Mouse (Mus musculus) MEL (cell line): ENCODE results near the gene Srcap. TPM values are rescaled to one million over a fixed set of nuclear protein-coding genes. Genes with fewer than 3 reads are reported as not detected.

Experiments
- DNase-seq: peaks from one replicate; pipeline ENCODE4 v3.0.0; 2011; ENCODE audit warnings: low read depth, low spot score
- H3K27ac ChIP-seq: 2 replicates; pipeline ENCODE4 v1.5.1; 2012; ENCODE audit warnings: low read depth, mild to moderate bottlenecking, control low read depth, low read length, moderate library complexity; ENCODE audit not compliant: control insufficient read depth
- H3K27me3 ChIP-seq, 2 experiments: fragments of 150-350 bp in 1 of 2; sonication (generic) in 1 of 2; 2 replicates each; pipeline ENCODE4 v1.6.1; 2012; ENCODE audit warnings: low read length in 2 of 2, mild to moderate bottlenecking in 2 of 2, improper control_type of control experiment in 1 of 2, moderate library complexity in 1 of 2; ENCODE audit not compliant: insufficient read depth in 2 of 2, control insufficient read depth in 1 of 2
- H3K36me3 ChIP-seq, 2 experiments: 2 replicates each; pipeline ENCODE4 v1.6.1; 2012 to 2014; ENCODE audit warnings: low read length in 2 of 2, improper control_type of control experiment in 1 of 2, inconsistent platforms in 1 of 2, mild to moderate bottlenecking in 1 of 2; ENCODE audit not compliant: insufficient read depth in 2 of 2, control insufficient read depth in 1 of 2
- H3K4me1 ChIP-seq, 2 experiments: fragments of 150-350 bp in 1 of 2; sonication (generic) in 1 of 2; 2 replicates each; pipeline ENCODE4 v1.6.1; 2012; ENCODE audit warnings: low read length in 2 of 2, improper control_type of control experiment in 1 of 2, mild to moderate bottlenecking in 1 of 2; ENCODE audit not compliant: insufficient read depth in 2 of 2, control insufficient read depth in 1 of 2
- H3K4me3 ChIP-seq, 2 experiments: fragments of 150-350 bp in 1 of 2; sonication (generic) in 1 of 2; 2 replicates each; pipeline ENCODE4 v1.5.1; 2012; ENCODE audit warnings: low read depth in 2 of 2, low read length in 2 of 2, mild to moderate bottlenecking in 2 of 2, moderate library complexity in 2 of 2, control low read depth in 1 of 2, improper control_type of control experiment in 1 of 2; ENCODE audit not compliant: control insufficient read depth in 1 of 2, insufficient read depth in 1 of 2
- H3K79me2 ChIP-seq: 2 replicates; pipeline ENCODE4 v1.6.1; 2012; ENCODE audit warnings: mild to moderate bottlenecking, low read length, moderate library complexity; ENCODE audit not compliant: control insufficient read depth, poor library complexity, insufficient read depth
- H3K9ac ChIP-seq: 2 replicates; pipeline ENCODE4 v1.6.1; 2012; ENCODE audit warnings: low read depth, mild to moderate bottlenecking, control low read depth, low read length, moderate library complexity; ENCODE audit not compliant: control insufficient read depth, poor library complexity, severe bottlenecking
- H3K9me3 ChIP-seq: fragments of 150-350 bp; sonication (generic); replicated peaks from 2 replicates; pipeline ENCODE4 v1.6.1; 2012; ENCODE audit warnings: mild to moderate bottlenecking, low read length, improper control_type of control experiment, moderate library complexity; ENCODE audit not compliant: insufficient read depth
- BHLHE40 ChIP-seq: IDR thresholded peaks from 2 replicates; pipeline ENCODE4 v1.6.1; 2012; ENCODE audit warnings: low read depth, mild to moderate bottlenecking, inconsistent platforms, low read length, improper control_type of control experiment, borderline replicate concordance
- CHD1 ChIP-seq: IDR thresholded peaks from 2 replicates; pipeline ENCODE4 v1.6.1; 2012; ENCODE audit warnings: low read depth, mild to moderate bottlenecking, inconsistent platforms, low read length, improper control_type of control experiment
- E2F4 ChIP-seq: IDR thresholded peaks from 2 replicates; pipeline ENCODE4 v1.6.1; 2011; ENCODE audit warnings: low read depth, low read length, improper control_type of control experiment, borderline replicate concordance
- ELF1 ChIP-seq: IDR thresholded peaks from 2 replicates; pipeline ENCODE4 v1.6.1; 2014; ENCODE audit warnings: low read depth, mild to moderate bottlenecking, inconsistent platforms, low read length, improper control_type of control experiment, moderate library complexity
- ETS1 ChIP-seq: IDR thresholded peaks from 2 replicates; pipeline ENCODE4 v1.6.1; 2012; ENCODE audit warnings: low read depth, mild to moderate bottlenecking, inconsistent platforms, low read length, improper control_type of control experiment, moderate library complexity
- GATA1 ChIP-seq: IDR thresholded peaks from 2 replicates; pipeline ENCODE4 v1.6.1; 2011; ENCODE audit warnings: low read depth, low read length, improper control_type of control experiment
- HCFC1 ChIP-seq: IDR thresholded peaks from 2 replicates; pipeline ENCODE4 v1.6.1; 2012; ENCODE audit warnings: low read depth, mild to moderate bottlenecking, inconsistent platforms, low read length, improper control_type of control experiment, moderate library complexity
- JUND ChIP-seq: IDR thresholded peaks from 2 replicates; pipeline ENCODE4 v1.6.1; 2011; ENCODE audit warnings: low read depth, mild to moderate bottlenecking, improper control_type of control experiment, low read length
- MAZ ChIP-seq: IDR thresholded peaks from 2 replicates; pipeline ENCODE4 v1.6.1; 2012; ENCODE audit warnings: low read depth, mild to moderate bottlenecking, inconsistent platforms, low read length, improper control_type of control experiment
- MEF2A ChIP-seq: IDR thresholded peaks from 2 replicates; pipeline ENCODE4 v1.6.1; 2014; ENCODE audit warnings: low read depth, mild to moderate bottlenecking, inconsistent platforms, low read length, improper control_type of control experiment; ENCODE audit not compliant: poor library complexity, insufficient replicate concordance, severe bottlenecking; ENCODE audit errors: extremely low read depth
- NELFE ChIP-seq: IDR thresholded peaks from 2 replicates; pipeline ENCODE4 v1.6.1; 2011; ENCODE audit warnings: low read depth, low read length, improper control_type of control experiment
- POLR2AphosphoS2 ChIP-seq: IDR thresholded peaks from 2 replicates; pipeline ENCODE4 v1.6.1; 2011; ENCODE audit warnings: low read length, improper control_type of control experiment
- RAD21 ChIP-seq: IDR thresholded peaks from 2 replicates; pipeline ENCODE4 v1.6.1; 2011; ENCODE audit warnings: mild to moderate bottlenecking, low read depth, low read length, improper control_type of control experiment
- SIN3A ChIP-seq: IDR thresholded peaks from 2 replicates; pipeline ENCODE4 v1.6.1; 2012; ENCODE audit warnings: low read length, improper control_type of control experiment, inconsistent platforms
- SMC3 ChIP-seq: IDR thresholded peaks from 2 replicates; pipeline ENCODE4 v1.6.1; 2011; ENCODE audit warnings: low read depth, low read length, improper control_type of control experiment
- TAL1 ChIP-seq: IDR thresholded peaks from 2 replicates; pipeline ENCODE4 v1.6.1; 2012; ENCODE audit warnings: mild to moderate bottlenecking, inconsistent platforms, low read length, moderate library complexity, mixed read lengths
- TBP ChIP-seq: IDR thresholded peaks from 2 replicates; pipeline ENCODE4 v1.8.0; 2011; ENCODE audit warnings: low read depth, low read length, improper control_type of control experiment
- TCF12 ChIP-seq: IDR thresholded peaks from 2 replicates; pipeline ENCODE4 v1.6.1; 2014; ENCODE audit warnings: low read depth, mild to moderate bottlenecking, inconsistent platforms, low read length, improper control_type of control experiment, moderate library complexity
- USF1 ChIP-seq: IDR thresholded peaks from 2 replicates; pipeline ENCODE4 v1.6.1; 2014; ENCODE audit warnings: low read depth, mild to moderate bottlenecking, inconsistent platforms, low read length, improper control_type of control experiment, moderate library complexity
- ZC3H11A ChIP-seq: IDR thresholded peaks from 2 replicates; pipeline ENCODE4 v1.6.1; 2012; ENCODE audit warnings: low read depth, mild to moderate bottlenecking, inconsistent platforms, low read length, improper control_type of control experiment
- ZKSCAN1 ChIP-seq: IDR thresholded peaks from 2 replicates; pipeline ENCODE4 v1.6.1; 2012; ENCODE audit warnings: low read depth, mild to moderate bottlenecking, inconsistent platforms, low read length, improper control_type of control experiment, moderate library complexity
- ZMIZ1 ChIP-seq: IDR thresholded peaks from 2 replicates; pipeline ENCODE4 v1.6.1; 2012; ENCODE audit warnings: low read depth, mild to moderate bottlenecking, inconsistent platforms, low read length, improper control_type of control experiment, moderate library complexity
- polyA plus RNA-seq, 2 experiments: library from polyadenylated mRNA; stranded (reverse) in 1 of 2; unstranded in 1 of 2; fragments of >175 nt in 1 of 2; fragments of >200 nt in 1 of 2; gene quantifications; 2 replicates each; pipeline versions ENCODE4 v1.2.1 to v1.2.4; 2012; ENCODE audit warnings: low replicate concordance in 2 of 2, low read depth in 1 of 2; ENCODE audit not compliant: insufficient read length in 2 of 2, insufficient read depth in 1 of 2, missing spikeins in 1 of 2
- total RNA-seq: library from RNA; depleted of rRNA; stranded (reverse); fragments of 300-350 nt; gene quantifications from 2 replicates; pipeline ENCODE4 v1.2.3, GENCODE M21; 2012

Srcap gene
- total and polyA plus RNA-seq, 3 experiments: 20.3 to 45.1 (median 34.3) TPM

- H3K9me3 ChIP-seq: no peaks in the 10 kb centered on the region
- no peak for DNase-seq
- no peaks in the 10 kb centered on the region for H3K79me2 ChIP-seq
- H3K27me3 ChIP-seq: no peaks in the 10 kb centered on the region
- H3K27ac ChIP-seq: no peak overlapping the region
- H3K36me3 ChIP-seq: peaks cover 0 to 9% of the 10 kb centered on the region in 2 experiments; a peak in 2 of 4 replicates
- no peaks in the 10 kb centered on the region for H3K4me1 ChIP-seq
- H3K4me3 ChIP-seq: no peak overlapping the region
- no peak overlapping the region for H3K9ac ChIP-seq
- TF ChIP-seq SMC3 (no peak), SIN3A (no peak), USF1 (no peak), ETS1 (no peak)
Measured at GRCm38 (mm10) chr7:127601735-127602134, 90.0 kb downstream of the Srcap start.

- no peak for DNase-seq
- no peak overlapping the region for H3K4me3 ChIP-seq
- no peak overlapping the region for H3K9ac ChIP-seq
- peaks cover 0 to 9% of the 10 kb centered on the region in 2 experiments; a peak in 2 of 4 replicates for H3K36me3 ChIP-seq
- no peaks in the 10 kb centered on the region for H3K9me3 ChIP-seq
- H3K4me1 ChIP-seq: no peaks in the 10 kb centered on the region
- H3K27ac ChIP-seq: no peak overlapping the region
- TF ChIP-seq TAL1 (no peak), TBP (no peak), JUND (no peak), ELF1 (no peak), POLR2AphosphoS2 (no peak), TCF12 (no peak), NELFE (no peak), ZMIZ1 (no peak), HCFC1 (no peak), ZC3H11A (no peak), SMC3 (no peak), MEF2A (no peak)
- no peaks in the 10 kb centered on the region for H3K79me2 ChIP-seq
- no peaks in the 10 kb centered on the region for H3K27me3 ChIP-seq
Measured at GRCm38 (mm10) chr7:127602903-127603302, 91.1 kb downstream of the Srcap start.

DNA sequence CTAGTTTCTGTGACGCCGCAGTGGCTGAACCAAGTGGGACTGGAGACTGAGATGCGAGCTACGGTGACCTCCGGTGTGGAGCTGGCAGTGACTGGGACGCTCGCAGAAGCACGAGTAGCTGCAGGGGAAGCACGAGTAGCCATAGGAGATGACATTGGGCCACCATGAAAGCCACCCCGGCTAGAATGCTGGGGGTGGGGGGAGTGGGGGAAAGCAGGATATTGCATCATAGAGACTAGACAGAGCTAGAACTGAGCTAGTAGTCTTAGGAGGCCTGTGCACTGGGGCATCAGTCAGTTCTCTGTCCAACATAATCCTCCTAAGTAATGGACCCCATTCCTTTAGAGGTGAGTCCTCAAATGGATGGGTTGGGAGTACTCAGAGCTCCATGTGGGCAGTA lies 92.5 kb downstream of the Srcap start:
- TF ChIP-seq ZKSCAN1: no peak
- no peak for TF ChIP-seq TCF12
- no peak for TF ChIP-seq CHD1
- TF ChIP-seq GATA1: no peak
- no peak for TF ChIP-seq MAZ
- TF ChIP-seq E2F4: no peak
- no peak for TF ChIP-seq BHLHE40
- no peak for TF ChIP-seq RAD21
- Histone ChIP-seq H3K4me3 (no peak overlapping the region), H3K9me3 (no peaks in the 10 kb centered on the region), H3K9ac (no peak overlapping the region), H3K27me3 (no peaks in the 10 kb centered on the region), H3K4me1 (no peaks in the 10 kb centered on the region), H3K79me2 (no peaks in the 10 kb centered on the region), H3K27ac (no peak overlapping the region), H3K36me3 (peaks cover 0 to 5% of the 10 kb centered on the region in 2 experiments; a peak in 2 of 4 replicates)
- DNase-seq: no peak
